Mouse (Mus musculus) left cerebral cortex, postnatal 4 days (tissue): ENCODE data around the gene B2m. TPM values are rescaled to one million over a fixed set of nuclear protein-coding genes. Genes with fewer than 3 reads are reported as not detected.
"Not testable (repeated sequence)": the region's sequence is repeated elsewhere in the genome, so short reads cannot be mapped to it uniquely, and the experiment has no call there.

Source experiments
- DNase-seq: peaks from one replicate; pipeline ENCODE4 v3.0.0-alpha.2; 2022
- intact Hi-C: fragments of 180-260 bp; cut with DNase I; formaldehyde crosslinking; loops from one replicate; pipeline ENCODE4 v1.15.1; 2025
- total RNA-seq, 2 experiments: library from RNA; stranded (reverse); gene quantifications; 2 replicates each; pipeline ENCODE4 v1.2.3; 2021

The B2m gene
- total RNA-seq = 10 to 100 TPM; 38.3 to 42.6 TPM

DNA sequence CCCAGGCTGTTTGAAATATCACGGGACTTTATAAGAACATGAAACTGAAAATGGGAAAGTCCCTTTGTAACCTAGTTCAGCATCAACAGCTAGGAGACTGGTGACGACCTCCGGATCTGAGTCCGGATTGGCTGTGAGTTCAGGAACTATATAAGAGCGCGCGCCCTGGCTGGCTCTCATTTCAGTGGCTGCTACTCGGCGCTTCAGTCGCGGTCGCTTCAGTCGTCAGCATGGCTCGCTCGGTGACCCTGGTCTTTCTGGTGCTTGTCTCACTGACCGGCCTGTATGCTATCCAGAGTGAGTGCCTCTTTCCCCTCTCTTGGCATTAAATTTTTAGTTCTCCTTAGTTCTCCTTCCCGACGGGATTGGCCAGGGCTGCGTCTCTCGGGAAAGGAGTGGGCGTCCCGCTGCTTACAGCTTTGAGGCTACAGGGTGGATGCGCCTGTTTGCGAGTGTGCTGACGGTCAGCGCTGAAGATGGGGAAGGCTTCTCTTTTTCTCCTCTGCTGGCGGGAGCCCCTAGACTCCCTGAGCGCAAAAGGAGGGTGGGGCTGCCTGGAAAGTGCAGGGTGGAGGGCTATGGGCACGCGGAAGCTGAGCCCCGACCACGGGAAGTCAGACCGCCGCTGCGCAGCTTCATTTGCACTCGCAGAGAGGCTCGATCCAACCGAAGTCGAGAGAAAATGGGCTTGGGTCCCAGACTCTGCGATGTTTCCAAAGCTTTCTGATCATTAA is at the start of gene B2m:
TSS of gene B2m (plus strand) at position 179 of the 734 bp plus-strand sequence.
- intact Hi-C loops = no loop called here
- peak; percentile 93 for DNase-seq

- intact Hi-C loops, DNase-seq: not testable (repeated sequence)
Observed at GRCm38 (mm10) chr2:122097686-122098085, 49.8 kb upstream of the B2m start.

GRCm38 (mm10) chr2:122102070-122102469 is 45.4 kb upstream of the B2m start:
- intact Hi-C loops = no loop called here
- DNase-seq = no peak

- intact Hi-C loops = no loop called here
- DNase-seq = no peak
Observed at GRCm38 (mm10) chr2:122108101-122108500, 39.4 kb upstream of the B2m start.

DNA sequence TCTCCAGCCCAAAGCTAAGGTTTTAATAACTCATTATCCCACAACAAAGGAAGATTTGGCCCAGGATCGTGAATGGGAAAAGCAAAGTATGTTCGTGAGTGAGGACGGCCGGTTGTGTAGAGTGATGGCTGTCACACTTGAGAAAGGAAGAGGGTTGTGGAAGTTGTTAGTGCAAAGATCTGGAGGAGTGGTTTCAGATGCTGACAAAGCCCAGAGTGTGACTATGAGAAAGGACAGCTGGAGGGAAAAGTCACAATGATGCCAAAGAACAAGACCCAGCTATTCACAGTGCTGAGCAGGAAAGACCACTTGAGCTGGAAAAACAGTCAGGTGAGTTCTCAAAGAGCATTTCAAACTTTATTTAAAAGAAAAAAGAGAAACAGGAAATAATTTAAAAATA is 37.8 kb upstream of the B2m start:
- DNase-seq = no peak
- intact Hi-C loops = no loop called here

GRCm38 (mm10) chr2:122116888-122117287 is 30.6 kb upstream of the B2m start:
- no peak for DNase-seq
- intact Hi-C loops = no loop called here

GRCm38 (mm10) chr2:122117961-122118958 is 29.2 kb upstream of the B2m start, which contains the start of gene Spg11:
TSS of gene Spg11 (minus strand) at chr2:122118386.
- peak; percentile 98 for DNase-seq
- intact Hi-C loops = no loop called here

- intact Hi-C loops = no loop called here
- no peak for DNase-seq
Observed at GRCm38 (mm10) chr2:122125680-122126572, 21.6 kb upstream of the B2m start.

- intact Hi-C loops = no loop called here
- DNase-seq = no peak
Observed at GRCm38 (mm10) chr2:122126765-122127347, 20.6 kb upstream of the B2m start.

DNA sequence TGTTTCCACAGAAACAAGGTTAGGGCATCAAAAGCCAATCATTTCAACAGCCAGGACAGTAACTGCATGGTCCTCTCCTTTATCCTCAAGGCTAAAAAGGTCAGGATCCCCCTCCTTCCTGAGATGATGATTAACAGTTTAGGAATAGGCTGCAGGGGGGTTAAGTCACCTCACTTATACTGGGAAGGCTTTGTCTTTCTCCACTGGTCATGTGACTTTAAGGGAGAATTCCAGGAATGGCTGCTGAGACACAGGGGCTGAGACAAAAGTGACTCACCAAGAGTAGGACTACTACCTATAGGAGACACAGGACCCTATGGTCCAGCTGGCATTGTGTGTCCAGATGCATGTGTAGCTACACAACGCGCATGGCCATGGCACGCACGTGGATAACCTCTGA is 19.9 kb upstream of the B2m start:
- intact Hi-C loops = no loop called here
- no peak for DNase-seq

GRCm38 (mm10) chr2:122132078-122132477 is 15.4 kb upstream of the B2m start:
- DNase-seq = no peak
- intact Hi-C loops = no loop called here

GRCm38 (mm10) chr2:122132618-122133017 is 14.9 kb upstream of the B2m start:
- no peak for DNase-seq
- intact Hi-C loops = no loop called here

DNA sequence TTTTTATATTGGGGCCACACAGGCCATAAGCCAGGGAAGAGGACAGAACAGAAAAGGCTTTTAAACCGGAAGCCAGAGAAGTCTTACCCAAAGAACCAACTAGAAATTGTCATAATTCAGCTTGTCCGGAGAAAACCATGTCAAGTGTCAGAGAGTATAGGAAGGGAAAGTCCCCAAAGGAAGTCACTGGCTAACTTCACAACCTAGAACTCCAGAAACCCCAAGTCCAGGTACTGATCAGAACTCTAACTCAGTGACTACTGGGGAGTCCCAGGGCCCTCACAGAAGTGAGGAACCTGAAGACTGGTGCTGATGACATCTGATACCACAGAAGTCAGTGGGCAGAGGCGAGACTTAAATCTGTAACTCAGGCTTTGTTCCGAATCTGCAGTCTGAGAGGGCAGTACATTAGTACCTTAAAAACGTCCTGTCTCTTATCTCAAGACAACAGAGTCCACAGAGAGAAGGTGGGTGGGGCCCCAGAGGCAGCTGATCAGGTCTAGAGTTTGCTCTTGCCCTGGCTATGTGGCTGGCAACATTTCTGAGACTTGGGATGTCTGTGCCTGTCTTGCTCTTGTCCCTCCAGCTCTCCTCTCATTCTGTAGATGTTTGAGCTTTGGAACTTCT is 9.5 kb upstream of the B2m start:
- intact Hi-C loops = no loop called here
- DNase-seq = no peak

DNA sequence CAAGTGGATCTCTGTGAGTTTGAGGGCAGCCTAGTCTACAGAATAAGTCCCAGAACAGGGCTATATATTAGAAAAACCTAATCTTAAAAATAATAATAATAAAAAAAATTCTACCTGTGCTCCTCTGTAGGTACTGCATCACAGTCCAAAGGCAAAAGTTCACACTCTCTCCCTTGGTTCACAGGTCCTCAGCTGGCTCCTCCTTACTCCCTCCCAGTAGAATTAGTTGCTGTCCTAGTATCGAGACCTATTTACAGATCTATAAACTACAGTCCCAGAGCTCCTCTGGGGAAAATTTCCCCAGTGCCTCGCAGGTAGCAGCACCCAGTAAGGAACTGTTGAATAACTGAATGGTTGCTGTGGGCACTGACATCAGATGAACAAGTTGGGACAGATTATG is 6.7 kb upstream of the B2m start:
- intact Hi-C loops = no loop called here
- no peak for DNase-seq

- DNase-seq = no peak
- intact Hi-C loops = no loop called here
Observed at GRCm38 (mm10) chr2:122141332-122141967, 6.0 kb upstream of the B2m start.

- intact Hi-C loops = no loop called here
- no peak for DNase-seq
Observed at GRCm38 (mm10) chr2:122143111-122143510, 4.4 kb upstream of the B2m start.

- DNase-seq = no peak
- intact Hi-C loops = no loop called here
Observed at GRCm38 (mm10) chr2:122145756-122146155, 1.7 kb upstream of the B2m start.

DNA sequence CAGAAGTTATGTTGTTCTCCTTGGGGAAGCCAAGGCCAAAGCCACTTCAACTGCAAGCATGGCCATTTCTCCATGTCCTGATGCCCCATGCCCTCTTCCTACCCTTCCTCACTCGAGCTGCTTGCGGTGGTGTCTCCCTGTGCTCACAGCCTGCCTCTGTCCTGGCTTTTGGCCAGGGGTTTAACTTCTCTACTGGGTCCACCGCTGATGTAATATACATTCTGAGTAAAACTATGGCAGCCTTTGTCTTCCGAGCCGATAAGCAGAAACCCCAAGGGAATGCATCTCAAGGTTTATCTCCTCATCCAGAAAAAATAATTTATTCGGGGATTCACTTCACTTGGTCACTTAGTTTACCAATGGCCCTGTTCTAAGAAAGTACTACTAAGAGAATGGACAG is 799 bp upstream of the B2m start:
- DNase-seq = no peak
- intact Hi-C loops = no loop called here

- peak; percentile 24 for DNase-seq
- intact Hi-C loops = no loop called here
Observed at GRCm38 (mm10) chr2:122148242-122148917, 894 bp downstream of the B2m start.
